Mouse (Mus musculus): Measurements from ENCODE around the gene Fxyd2.

Gene Fxyd2

GRCm38 (mm10) chr9:45422761-45423298 lies 23.4 kb downstream of the Fxyd2 start:
- no peak for DNase-seq (ENCODE audit: low read depth in 2 of 2, low spot score in 2 of 2)

- no peak for DNase-seq (ENCODE audit: low read depth in 2 of 2, low spot score in 2 of 2)
These were observed 27.0 kb downstream of the Fxyd2 start, which contains the start of gene Dscaml1 for GRCm38 (mm10) chr9:45426456-45426855. Dscaml1 (plus strand) TSS chr9:45426628.

GRCm38 (mm10) chr9:45429392-45429791 lies 29.9 kb downstream of the Fxyd2 start:
- no peak for DNase-seq (ENCODE audit: low read depth in 2 of 2, low spot score in 2 of 2)

- no peak for DNase-seq (ENCODE audit: low read depth in 2 of 2, low spot score in 2 of 2)
These were observed 30.7 kb downstream of the Fxyd2 start for GRCm38 (mm10) chr9:45429951-45430697.

- DNase-seq (ENCODE audit: low read depth in 2 of 2, low spot score in 2 of 2), result no peak
These were observed 31.2 kb downstream of the Fxyd2 start for GRCm38 (mm10) chr9:45430698-45430959.

GRCm38 (mm10) chr9:45431150-45431549 lies 31.7 kb downstream of the Fxyd2 start:
- DNase-seq (ENCODE audit: low read depth in 2 of 2, low spot score in 2 of 2), result no peak

- DNase-seq (ENCODE audit: low read depth in 2 of 2, low spot score in 2 of 2), result no peak
These were observed 33.2 kb downstream of the Fxyd2 start for GRCm38 (mm10) chr9:45432639-45433038.

GRCm38 (mm10) chr9:45433119-45433518 lies 33.6 kb downstream of the Fxyd2 start:
- DNase-seq (ENCODE audit: low read depth in 2 of 2, low spot score in 2 of 2), result no peak

GRCm38 (mm10) chr9:45434171-45434570 lies 34.7 kb downstream of the Fxyd2 start:
- no peak for DNase-seq (ENCODE audit: low read depth in 2 of 2, low spot score in 2 of 2)

- no peak for DNase-seq (ENCODE audit: low read depth in 2 of 2, low spot score in 2 of 2)
These were observed 39.6 kb downstream of the Fxyd2 start for GRCm38 (mm10) chr9:45439025-45439424.

- DNase-seq (ENCODE audit: low read depth in 2 of 2, low spot score in 2 of 2), result no peak
These were observed 40.8 kb downstream of the Fxyd2 start for GRCm38 (mm10) chr9:45440083-45440784.

- no peak for DNase-seq (ENCODE audit: low read depth in 2 of 2, low spot score in 2 of 2)
These were observed 44.9 kb downstream of the Fxyd2 start for GRCm38 (mm10) chr9:45444251-45444798.

- DNase-seq (ENCODE audit: low read depth in 2 of 2, low spot score in 2 of 2), result no peak
These were observed 50.2 kb downstream of the Fxyd2 start for GRCm38 (mm10) chr9:45449658-45450057.

GRCm38 (mm10) chr9:45451346-45451745 lies 51.9 kb downstream of the Fxyd2 start:
- DNase-seq (ENCODE audit: low read depth in 2 of 2, low spot score in 2 of 2), result no peak

- DNase-seq (ENCODE audit: low read depth in 2 of 2, low spot score in 2 of 2), result no peak
These were observed 54.6 kb downstream of the Fxyd2 start for GRCm38 (mm10) chr9:45454032-45454431.

- no peak for DNase-seq (ENCODE audit: low read depth in 2 of 2, low spot score in 2 of 2)
These were observed 55.6 kb downstream of the Fxyd2 start for GRCm38 (mm10) chr9:45454889-45455610.

- no peak for DNase-seq (ENCODE audit: low read depth in 2 of 2, low spot score in 2 of 2)
These were observed 57.7 kb downstream of the Fxyd2 start for GRCm38 (mm10) chr9:45457200-45457599.

GRCm38 (mm10) chr9:45458363-45458762 lies 58.9 kb downstream of the Fxyd2 start:
- no peak for DNase-seq (ENCODE audit: low read depth in 2 of 2, low spot score in 2 of 2)

Measured in CD8-positive naive resting alpha-beta T cell, adult 2 months (primary cell).